Mouse (Mus musculus): ENCODE measurements around the gene Tfdp2. TPM values are rescaled to one million over a fixed set of nuclear protein-coding genes. Genes with fewer than 3 reads are reported as not detected.

The Tfdp2 gene
- polyA plus RNA-seq, 1 experiment from 2014 or later: 51.4 TPM

- Histone ChIP-seq H3K4me1 (replicated peaks; ENCODE audit: insufficient read depth, low read length) (0 out of 2 replicates have a peak, but pooled peaks cover 3% of the 10 kb centered on the region), H3K9ac (ENCODE audit: low read depth, low read length) (no peak overlapping the region), H3K36me3 (ENCODE audit: insufficient read depth, low read length) (no peaks in the 10 kb centered on the region), H3K4me3 (replicated peaks; ENCODE audit: low read depth, low read length) (no peak overlapping the region), H3K27ac (peak overlapping the region; percentile 50; the same call in 1 of the 2 replicates), H3K9me3 (replicated peaks; ENCODE audit: low read length) (no peaks in the 10 kb centered on the region), H3K27me3 (ENCODE audit: insufficient read depth, low read length) (no peaks in the 10 kb centered on the region), H3K4me2 (ENCODE audit: low read length) (no peak overlapping the region)
- no peak for TF ChIP-seq CTCF (IDR thresholded peaks at IDR 0.05; ENCODE audit: low read depth)
- DNase-seq (ENCODE audit: low spot score) (peak; percentile 44), ATAC-seq (replicated peaks; ENCODE audit: low FRiP score, low read depth) (peak; percentile 57; the same call in 1 of the 2 replicates)
Observed at GRCm38 (mm10) chr9:96275543-96275942, 79.5 kb downstream of the Tfdp2 start.

- Histone ChIP-seq H3K4me3 (replicated peaks; ENCODE audit: low read depth, low read length) (no peak overlapping the region), H3K27ac (no peak overlapping the region), H3K9me3 (replicated peaks; ENCODE audit: low read length) (no peaks in the 10 kb centered on the region), H3K36me3 (ENCODE audit: insufficient read depth, low read length) (no peaks in the 10 kb centered on the region), H3K27me3 (ENCODE audit: insufficient read depth, low read length) (no peaks in the 10 kb centered on the region), H3K9ac (ENCODE audit: low read depth, low read length) (no peak overlapping the region), H3K4me1 (replicated peaks; ENCODE audit: insufficient read depth, low read length) (no peaks in the 10 kb centered on the region), H3K4me2 (ENCODE audit: low read length) (no peak overlapping the region)
- DNase-seq (ENCODE audit: low spot score) (peak; percentile 29), ATAC-seq (replicated peaks; ENCODE audit: low FRiP score, low read depth) (no peak)
- peak; percentile 55 for TF ChIP-seq CTCF (IDR thresholded peaks at IDR 0.05; ENCODE audit: low read depth)
- WGBS: 59% methylated on average over 3 of the region's 3 CpGs
Observed at GRCm38 (mm10) chr9:96281497-96281896, 85.4 kb downstream of the Tfdp2 start.

GRCm38 (mm10) chr9:96282082-96282481 lies 86.0 kb downstream of the Tfdp2 start:
- Histone ChIP-seq H3K9me3 (replicated peaks; ENCODE audit: low read length) (no peaks in the 10 kb centered on the region), H3K9ac (ENCODE audit: low read depth, low read length) (no peak overlapping the region), H3K27ac (no peak overlapping the region), H3K36me3 (ENCODE audit: insufficient read depth, low read length) (0 out of 2 replicates have a peak, but pooled peaks cover 3% of the 10 kb centered on the region), H3K4me3 (replicated peaks; ENCODE audit: low read depth, low read length) (no peak overlapping the region), H3K27me3 (ENCODE audit: insufficient read depth, low read length) (no peaks in the 10 kb centered on the region), H3K4me2 (ENCODE audit: low read length) (no peak overlapping the region), H3K4me1 (replicated peaks; ENCODE audit: insufficient read depth, low read length) (no peaks in the 10 kb centered on the region)
- WGBS: 89% methylated on average over 3 of the region's 3 CpGs
- DNase-seq (ENCODE audit: low spot score) (no peak), ATAC-seq (replicated peaks; ENCODE audit: low FRiP score, low read depth) (no peak)
- TF ChIP-seq CTCF (IDR thresholded peaks at IDR 0.05; ENCODE audit: low read depth): no peak

- H3K27me3 ChIP-seq (ENCODE audit: insufficient read depth, low read length): no peaks in the 10 kb centered on the region
- H3K27ac ChIP-seq: no peak overlapping the region
- peak; percentile 69 for DNase-seq (ENCODE audit: low spot score)
- H3K4me1 ChIP-seq (replicated peaks; ENCODE audit: insufficient read depth, low read length): no peaks in the 10 kb centered on the region
- WGBS: 31% methylated on average over 1 of the region's 1 CpGs
- H3K36me3 ChIP-seq (ENCODE audit: insufficient read depth, low read length): peaks cover 5% of the 10 kb centered on the region; the same call in 1 of the 2 replicates
- ATAC-seq (replicated peaks; ENCODE audit: low FRiP score, low read depth): no peak
- no peak overlapping the region for H3K4me2 ChIP-seq (ENCODE audit: low read length)
- no peak overlapping the region for H3K9ac ChIP-seq (ENCODE audit: low read depth, low read length)
- peak; percentile 76 for TF ChIP-seq CTCF (IDR thresholded peaks at IDR 0.05; ENCODE audit: low read depth)
- no peak overlapping the region for H3K4me3 ChIP-seq (replicated peaks; ENCODE audit: low read depth, low read length)
- no peaks in the 10 kb centered on the region for H3K9me3 ChIP-seq (replicated peaks; ENCODE audit: low read length)
Observed at GRCm38 (mm10) chr9:96284916-96285315, 88.8 kb downstream of the Tfdp2 start.

GRCm38 (mm10) chr9:96292144-96292543 lies 96.1 kb downstream of the Tfdp2 start:
- no peak for DNase-seq (ENCODE audit: low spot score)
- no peak for ATAC-seq (replicated peaks; ENCODE audit: low FRiP score, low read depth)
- 98% methylated on average over 7 of the region's 7 CpGs for WGBS
- H3K9me3 ChIP-seq (replicated peaks; ENCODE audit: low read length): no peaks in the 10 kb centered on the region
- H3K9ac ChIP-seq (ENCODE audit: low read depth, low read length): no peak overlapping the region
- no peaks in the 10 kb centered on the region for H3K27me3 ChIP-seq (ENCODE audit: insufficient read depth, low read length)
- H3K4me1 ChIP-seq (replicated peaks; ENCODE audit: insufficient read depth, low read length): no peaks in the 10 kb centered on the region
- no peak for TF ChIP-seq CTCF (IDR thresholded peaks at IDR 0.05; ENCODE audit: low read depth)
- no peak overlapping the region for H3K4me3 ChIP-seq (replicated peaks; ENCODE audit: low read depth, low read length)
- peaks cover 14% of the 10 kb centered on the region; the same call in 1 of the 2 replicates for H3K36me3 ChIP-seq (ENCODE audit: insufficient read depth, low read length)
- no peak overlapping the region for H3K4me2 ChIP-seq (ENCODE audit: low read length)
- no peak overlapping the region for H3K27ac ChIP-seq

GRCm38 (mm10) chr9:96299324-96300008 lies 103.4 kb downstream of the Tfdp2 start:
- no peak overlapping the region for H3K27ac ChIP-seq
- peaks cover 23% of the 10 kb centered on the region for H3K36me3 ChIP-seq (ENCODE audit: insufficient read depth, low read length)
- ATAC-seq (replicated peaks; ENCODE audit: low FRiP score, low read depth): no peak

More at GRCm38 (mm10) chr9:96299324-96300008, 103.4 kb downstream of the Tfdp2 start:
- no peak overlapping the region for H3K9ac ChIP-seq (ENCODE audit: low read depth, low read length)
- no peak overlapping the region for H3K4me2 ChIP-seq (ENCODE audit: low read length)
- no peak for DNase-seq (ENCODE audit: low spot score)
- H3K27me3 ChIP-seq (ENCODE audit: insufficient read depth, low read length): no peaks in the 10 kb centered on the region
- no peak overlapping the region for H3K4me3 ChIP-seq (replicated peaks; ENCODE audit: low read depth, low read length)
- H3K9me3 ChIP-seq (replicated peaks; ENCODE audit: low read length): no peaks in the 10 kb centered on the region
- H3K4me1 ChIP-seq (replicated peaks; ENCODE audit: insufficient read depth, low read length): no peaks in the 10 kb centered on the region
- no peak for TF ChIP-seq CTCF (IDR thresholded peaks at IDR 0.05; ENCODE audit: low read depth)
- 99% methylated on average over 3 of the region's 3 CpGs for WGBS

Measured in kidney, postnatal 0 days (tissue).